Mouse (Mus musculus) megakaryocyte-erythroid progenitor cell, adult 5 weeks (primary cell): Measurements from ENCODE around the gene Gdap1l1. TPM values are rescaled to one million over a fixed set of nuclear protein-coding genes. Genes with fewer than 3 reads are reported as not detected.

ENCODE experiments used
- polyA plus RNA-seq: library from polyadenylated mRNA; stranded (reverse); fragments of >175 nt; gene quantifications from 2 replicates; pipeline ENCODE4 v1.2.3, GENCODE M21; 2012

Gene Gdap1l1
- polyA plus RNA-seq, result 0.11 TPM in 1 of 2 replicates, not detected in the other

DNA sequence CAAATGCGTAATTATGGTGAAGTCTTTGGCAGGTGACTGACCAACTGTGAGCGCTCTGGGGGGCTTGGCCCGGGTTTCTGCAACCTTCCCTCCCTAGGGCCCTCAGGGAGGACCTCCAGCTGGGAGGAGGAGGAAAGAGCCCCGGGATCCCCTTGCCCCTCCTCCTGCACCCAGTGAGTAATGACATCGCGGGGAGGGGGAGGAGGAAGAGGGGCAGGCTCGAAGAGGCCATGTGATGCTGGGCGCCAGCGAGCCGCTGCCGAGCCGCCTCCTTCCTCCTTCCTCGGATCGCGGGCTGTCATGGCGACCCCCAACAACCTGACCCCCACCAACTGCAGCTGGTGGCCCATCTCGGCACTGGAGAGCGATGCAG lies at the start of gene Gdap1l1:
Gdap1l1 (plus strand) TSS at position 231 of the 373 bp plus-strand sequence.

DNA sequence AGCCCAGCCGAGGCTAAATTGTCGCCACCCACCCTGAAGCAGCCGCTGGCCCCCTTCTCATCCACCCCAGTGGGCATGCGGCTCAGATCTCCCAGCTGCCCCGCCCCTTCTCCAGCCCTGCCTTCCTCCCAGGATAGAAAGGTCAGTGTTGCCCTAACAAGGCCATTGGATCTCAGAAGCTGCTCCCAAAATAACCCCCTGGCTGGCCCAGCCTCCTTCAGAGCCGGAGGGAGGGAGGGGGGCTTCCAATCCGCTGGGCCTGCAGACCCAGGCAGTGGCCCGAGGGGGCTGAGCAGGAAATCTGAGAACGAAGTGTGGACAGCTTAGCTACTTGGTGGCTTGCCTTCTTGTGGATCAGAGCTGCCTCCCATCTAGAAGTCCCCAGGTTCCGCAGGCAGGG lies 40.4 kb upstream of the Gdap1l1 start, which contains the start of gene Jph2:
Jph2 (minus strand) TSS at position 89 of the 400 bp plus-strand sequence.

DNA sequence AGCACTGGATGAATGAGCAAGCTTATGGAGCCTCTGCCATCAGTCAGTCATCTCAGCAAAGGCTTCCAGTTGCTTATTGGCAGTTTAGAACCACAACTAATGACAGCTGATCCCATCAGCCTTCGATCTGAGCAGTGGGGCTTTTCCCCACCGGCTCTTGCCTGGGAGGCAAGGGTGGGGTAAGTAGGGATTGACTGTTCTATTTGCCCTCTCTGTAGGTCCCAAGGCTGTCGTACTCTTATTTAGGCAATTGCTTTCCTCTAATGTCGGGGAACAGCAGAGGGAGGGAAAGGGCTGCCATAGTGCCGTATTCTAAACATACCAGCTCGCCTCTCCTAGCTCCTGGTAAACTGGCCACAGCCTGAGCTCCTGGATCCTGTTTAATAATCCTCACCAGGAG lies 13.7 kb upstream of the Gdap1l1 start, which contains the start of gene Oser1:
Oser1 (minus strand) TSS at position 101 of the 400 bp plus-strand sequence.

GRCm38 (mm10) chr2:163472466-163472851 lies 34.2 kb downstream of the Gdap1l1 start, which contains the start of gene Fitm2:
Gene Fitm2 (minus strand): TSS chr2:163472629.

GRCm38 (mm10) chr2:163492018-163492417 lies 53.7 kb downstream of the Gdap1l1 start, which contains the start of gene R3hdml:
Gene R3hdml (plus strand): TSS chr2:163492318.

Other genes starting within 250 kb of the Gdap1l1 start
- 9.1 and 12.4 TPM in 2 replicates for gene Tox2, start 235.4 kb upstream of the Gdap1l1 start, polyA plus RNA-seq
- not detected in 2 replicates for gene Jph2, start 40.5 kb upstream of the Gdap1l1 start, polyA plus RNA-seq
- gene Oser1, start 13.8 kb upstream of the Gdap1l1 start, polyA plus RNA-seq, result 22.1 and 30.3 TPM in 2 replicates
- 1.7 and 1.9 TPM in 2 replicates for gene Fitm2, start 34.2 kb downstream of the Gdap1l1 start, polyA plus RNA-seq
- gene R3hdml, start 53.8 kb downstream of the Gdap1l1 start, polyA plus RNA-seq, result not detected in 2 replicates
- gene Hnf4a, start 68.3 kb downstream of the Gdap1l1 start, polyA plus RNA-seq, result 0.65 and 1.2 TPM in 2 replicates
- gene Ttpal, start 163.8 kb downstream of the Gdap1l1 start, polyA plus RNA-seq, result 12.6 and 16.3 TPM in 2 replicates
- gene Serinc3, start 206.7 kb downstream of the Gdap1l1 start, polyA plus RNA-seq, result 118 and 119 TPM in 2 replicates
- gene Pkig, start 219.9 kb downstream of the Gdap1l1 start, polyA plus RNA-seq, result 294 and 339 TPM in 2 replicates